Mouse (Mus musculus) hindbrain, embryonic 10.5 days (tissue): ENCODE measurements around the gene Rps11. TPM values are rescaled to one million over a fixed set of nuclear protein-coding genes. Genes with fewer than 3 reads are reported as not detected.
"Not testable (repeated sequence)": the region's sequence is repeated elsewhere in the genome, so short reads cannot be mapped to it uniquely, and the experiment has no call there.

Experiments
- DNase-seq: peaks from one replicate; pipeline ENCODE4 v3.0.0-alpha.2; 2017; ENCODE audit warnings: low spot score
- H3K27ac ChIP-seq: fragments of 300-500 bp; sonication (generic); 2 replicates; pipeline ENCODE4 v1.5.1; 2016; ENCODE audit warnings: mild to moderate bottlenecking, moderate library complexity
- H3K27me3 ChIP-seq: fragments of 300-500 bp; sonication (generic); 2 replicates; pipeline ENCODE4 v1.6.1; 2016; ENCODE audit warnings: mild to moderate bottlenecking; ENCODE audit not compliant: poor library complexity, insufficient read depth, severe bottlenecking
- H3K36me3 ChIP-seq: fragments of 300-500 bp; sonication (generic); 2 replicates; pipeline ENCODE4 v1.6.1; 2016; ENCODE audit warnings: mild to moderate bottlenecking, moderate library complexity
- H3K4me1 ChIP-seq: fragments of 300-500 bp; sonication (generic); replicated peaks from 2 replicates; pipeline ENCODE4 v1.6.1; 2016; ENCODE audit warnings: mild to moderate bottlenecking
- H3K4me3 ChIP-seq: fragments of 300-500 bp; sonication (generic); 2 replicates; pipeline ENCODE4 v1.5.1; 2016; ENCODE audit warnings: mild to moderate bottlenecking, moderate library complexity
- H3K9me3 ChIP-seq: fragments of 300-500 bp; sonication (generic); 2 replicates; pipeline ENCODE4 v1.6.1; 2016; ENCODE audit warnings: mild to moderate bottlenecking, moderate library complexity
- WGBS: fragments of 180-500 bp; shearing (Covaris S2); methylation state at CpG from one replicate; pipeline ENCODE4 v1.1.7; 2016; 5-methylcytosine and 5-hydroxymethylcytosine counted together
- polyA plus RNA-seq: library from polyadenylated mRNA; unstranded; fragments of >200 nt; fragmentation: Nextera tagmentation; extraction: Ambion mirVana; gene quantifications from 2 replicates; pipeline ENCODE4 v1.2.1, GENCODE M21; 2016

Rps11 gene
- polyA plus RNA-seq, 1 experiment from 2014 or later, result 1,526 TPM

DNA sequence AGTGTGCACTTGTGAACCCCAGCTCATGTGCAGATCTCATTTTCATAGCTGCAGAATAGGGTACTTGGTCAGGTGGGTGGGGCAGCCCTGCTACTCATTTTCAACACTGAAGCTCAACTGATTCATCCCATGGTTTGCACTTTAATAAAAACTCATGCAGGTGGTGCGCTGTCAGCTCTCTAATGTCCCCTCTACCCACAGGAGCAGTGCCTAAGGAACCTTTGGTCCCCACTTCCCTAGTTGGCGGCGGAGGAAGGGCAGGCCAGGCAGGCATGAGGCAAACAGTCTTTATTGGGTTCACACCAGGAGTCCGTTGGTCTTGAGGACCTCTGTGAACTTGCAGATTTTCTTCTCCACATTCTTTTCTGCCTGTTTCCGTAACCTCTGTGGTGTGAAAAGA is 1.4 kb upstream of the Rps11 start:
- not testable (repeated sequence) for H3K27me3 ChIP-seq, H3K9me3 ChIP-seq
- peak; percentile 35 for DNase-seq
- peak overlapping the region; percentile 90 for H3K4me3 ChIP-seq
- peak overlapping the region; percentile 99 for H3K27ac ChIP-seq
- peaks cover 71% of the 10 kb centered on the region for H3K4me1 ChIP-seq
- 67% methylated on average over 5 of the region's 5 CpGs for WGBS
- H3K36me3 ChIP-seq, result peaks cover 59% of the 10 kb centered on the region

DNA sequence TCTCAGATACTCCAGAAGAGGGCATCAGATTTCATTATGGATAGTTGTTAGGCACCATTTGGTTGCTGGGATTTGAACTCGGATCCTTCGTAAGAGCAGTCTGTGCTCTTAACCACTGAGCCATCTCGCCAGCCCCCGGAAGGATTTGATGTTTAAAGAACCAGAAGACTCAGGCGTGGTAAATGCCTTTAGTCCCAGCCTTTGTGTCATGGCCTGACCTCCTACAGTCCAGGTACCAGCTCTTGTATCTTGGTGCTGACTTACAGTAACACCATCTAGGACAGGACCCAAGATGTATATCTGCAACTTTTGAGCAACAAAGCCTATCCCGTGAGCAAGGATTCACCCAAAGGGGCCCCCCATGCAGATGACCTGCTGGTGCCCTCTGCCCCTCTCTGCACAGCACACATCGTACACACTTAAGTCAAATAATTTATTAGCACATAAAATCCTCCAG is 933 bp upstream of the Rps11 start:
- H3K4me1 ChIP-seq, result peaks cover 68% of the 10 kb centered on the region
- no peaks in the 10 kb centered on the region for H3K9me3 ChIP-seq
- WGBS, result 22% methylated on average over 7 of the region's 7 CpGs
- peaks cover 64% of the 10 kb centered on the region for H3K36me3 ChIP-seq
- H3K27ac ChIP-seq, result peak overlapping the region; percentile 99
- DNase-seq, result peak; percentile 52
- no peaks in the 10 kb centered on the region for H3K27me3 ChIP-seq
- H3K4me3 ChIP-seq, result peak overlapping the region; percentile 90

DNA sequence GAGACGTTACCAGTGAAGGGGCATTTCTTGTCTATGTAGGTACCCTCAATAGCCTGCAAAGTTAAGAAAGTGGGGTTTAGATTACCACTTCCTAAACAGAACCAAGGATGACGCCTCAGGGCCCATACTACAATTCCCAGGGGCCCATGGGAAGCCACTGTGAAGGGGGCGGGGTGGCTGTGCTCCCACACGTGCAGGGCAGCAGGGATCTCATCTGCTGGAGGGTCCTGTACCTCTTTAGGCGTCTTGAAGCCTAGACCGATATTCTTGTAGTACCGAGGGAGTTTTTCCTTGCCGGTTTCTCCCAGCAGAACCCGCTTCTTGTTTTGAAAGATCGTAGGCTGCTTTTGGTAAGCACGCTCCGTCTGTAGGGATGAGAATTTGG is 1.1 kb downstream of the Rps11 start:
- Histone ChIP-seq H3K9me3 (no peaks in the 10 kb centered on the region), H3K27me3 (no peaks in the 10 kb centered on the region), H3K36me3 (peaks cover 84% of the 10 kb centered on the region), H3K4me3 (peak overlapping the region; percentile 90), H3K4me1 (peaks cover 55% of the 10 kb centered on the region), H3K27ac (peak overlapping the region; percentile 99)
- WGBS, result 26% methylated on average over 12 of the region's 12 CpGs
- DNase-seq, result no peak

DNA sequence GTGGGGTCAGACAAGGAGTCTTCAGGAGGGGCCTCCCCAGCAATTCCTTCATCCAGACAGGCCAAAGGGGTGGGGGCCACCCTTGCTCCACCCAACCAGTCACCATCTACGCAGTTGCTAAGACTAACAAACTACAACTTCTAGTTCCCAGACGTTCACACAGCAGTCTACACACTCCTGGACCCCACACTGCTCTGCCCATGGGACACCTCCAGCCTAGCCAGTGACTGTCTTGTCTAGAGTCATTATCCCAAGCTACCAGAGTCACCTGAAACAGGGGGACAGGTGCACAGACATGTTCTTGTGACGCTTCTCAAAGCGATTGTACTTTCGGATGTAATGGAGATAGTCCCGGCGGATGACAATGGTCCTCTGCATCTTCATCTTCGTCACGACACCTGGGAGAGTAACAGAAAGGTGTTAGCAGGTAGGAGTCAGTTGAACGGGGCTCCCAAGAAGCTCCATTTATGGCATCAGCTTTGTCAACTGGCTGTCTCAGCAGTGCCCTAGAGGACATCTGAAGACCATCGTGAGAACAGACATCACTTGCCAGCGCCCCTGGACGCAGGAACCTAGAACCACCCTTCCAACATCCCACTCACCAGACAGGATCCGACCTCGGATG is 1.6 kb downstream of the Rps11 start:
- 88% methylated on average over 15 of the region's 15 CpGs for WGBS
- no peaks in the 10 kb centered on the region for H3K27me3 ChIP-seq
- peak overlapping the region; percentile 99 for H3K27ac ChIP-seq
- peak overlapping the region; percentile 90 for H3K4me3 ChIP-seq
- H3K9me3 ChIP-seq, result no peaks in the 10 kb centered on the region
- peaks cover 86% of the 10 kb centered on the region for H3K36me3 ChIP-seq
- peaks cover 60% of the 10 kb centered on the region for H3K4me1 ChIP-seq
- DNase-seq, result no peak

DNA sequence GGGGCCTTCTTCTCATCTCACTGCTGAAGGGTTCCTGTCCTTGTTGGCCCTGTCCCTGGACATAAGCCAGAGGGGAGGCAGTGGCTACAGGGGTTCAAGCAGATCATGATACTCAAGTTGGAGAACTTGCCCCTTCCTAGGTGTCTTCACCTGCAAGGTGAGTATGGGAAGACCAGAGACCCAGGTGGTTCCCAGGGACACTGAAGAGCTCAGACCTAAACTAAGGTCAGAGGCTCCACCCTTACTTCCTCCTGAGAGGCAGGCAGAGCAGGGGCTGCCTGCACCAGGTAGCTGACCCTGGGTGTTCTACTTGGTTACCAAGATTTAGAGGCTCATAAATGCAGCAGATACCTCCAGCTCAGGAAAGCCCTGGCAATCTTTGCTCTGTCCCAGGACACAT is 2.3 kb downstream of the Rps11 start:
- H3K27ac ChIP-seq, result peak overlapping the region; percentile 18; the same call in 1 of the 2 replicates
- no peak for DNase-seq
- 0 out of 2 replicates have a peak overlapping the region, but pooled peaks have one; percentile 16 for H3K4me3 ChIP-seq
- no peaks in the 10 kb centered on the region for H3K27me3 ChIP-seq
- no peaks in the 10 kb centered on the region for H3K9me3 ChIP-seq
- H3K4me1 ChIP-seq, result peaks cover 56% of the 10 kb centered on the region
- peaks cover 80% of the 10 kb centered on the region for H3K36me3 ChIP-seq

DNA sequence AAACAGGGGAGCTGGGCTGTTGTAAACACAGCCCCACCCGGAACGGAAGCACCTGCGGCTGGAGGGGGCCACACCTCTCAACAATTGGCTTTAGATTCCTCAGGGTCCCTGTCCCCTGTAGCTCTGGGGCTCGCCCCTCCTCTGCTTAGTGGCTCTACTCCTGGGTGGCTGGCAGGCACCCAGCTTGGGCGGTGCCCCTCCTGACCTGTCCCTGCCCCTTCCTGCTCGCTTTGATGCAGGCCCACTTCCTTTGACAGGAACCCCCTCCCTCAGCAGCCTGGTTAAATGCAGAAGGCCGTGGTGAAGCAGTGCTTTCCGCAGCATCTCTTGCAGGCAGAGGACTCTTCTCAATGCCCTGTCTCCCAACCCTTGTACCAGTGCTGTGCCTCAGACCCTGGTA is 2.8 kb downstream of the Rps11 start:
- Histone ChIP-seq H3K27ac (peak overlapping the region; percentile 37; the same call in 1 of the 2 replicates), H3K4me3 (peak overlapping the region; percentile 16; the same call in 1 of the 2 replicates), H3K36me3 (peaks cover 75% of the 10 kb centered on the region), H3K9me3 (no peaks in the 10 kb centered on the region), H3K4me1 (peaks cover 50% of the 10 kb centered on the region), H3K27me3 (no peaks in the 10 kb centered on the region)
- DNase-seq, result no peak
- 85% methylated on average over 8 of the region's 8 CpGs for WGBS

DNA sequence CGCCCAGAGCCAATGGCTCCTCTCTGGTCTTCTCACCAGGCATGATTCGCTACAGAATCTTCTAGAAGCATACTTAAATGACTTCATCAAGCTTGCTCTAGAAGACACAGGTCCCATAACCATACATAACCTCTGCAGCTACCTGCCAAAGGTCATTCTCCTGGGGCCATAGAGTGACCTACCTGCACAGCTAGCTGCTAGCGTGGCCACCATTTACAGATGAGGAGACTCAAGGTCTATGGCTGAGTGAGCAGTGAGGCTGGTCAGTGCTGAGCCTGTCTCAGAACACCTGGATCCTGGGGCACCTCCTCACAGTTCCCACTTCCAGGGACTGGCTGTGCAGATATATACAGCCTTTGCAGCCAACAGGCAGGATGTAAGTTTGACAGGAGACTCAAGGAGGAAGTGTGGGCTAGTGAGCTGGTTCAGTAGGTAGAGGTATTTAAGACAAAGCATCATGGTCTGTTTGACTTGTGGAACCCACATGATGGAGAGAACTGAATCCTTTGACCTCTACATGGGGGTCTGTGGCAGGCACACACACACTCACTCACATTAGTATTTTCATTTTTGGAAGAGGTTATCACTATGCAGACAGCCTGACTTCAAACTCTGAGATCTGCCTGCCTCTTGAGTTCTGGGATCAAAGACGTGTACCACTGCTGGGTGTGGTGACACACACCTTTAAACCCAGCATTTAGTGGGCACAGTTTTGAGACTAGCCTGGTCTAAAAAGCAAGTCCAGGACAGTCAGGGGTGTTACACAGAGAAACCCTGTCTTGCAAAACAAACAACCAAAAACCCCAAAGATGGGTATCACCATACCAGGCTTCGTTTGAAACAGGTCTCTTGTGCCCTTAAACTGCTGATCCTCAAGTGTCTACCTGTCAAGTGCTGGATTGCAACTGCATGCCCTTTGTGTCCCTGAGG is 4.2 kb downstream of the Rps11 start:
- no peaks in the 10 kb centered on the region for H3K27me3 ChIP-seq
- H3K9me3 ChIP-seq, result no peaks in the 10 kb centered on the region
- peaks cover 39% of the 10 kb centered on the region for H3K4me1 ChIP-seq
- no peak overlapping the region for H3K27ac ChIP-seq
- DNase-seq, result no peak
- 84% methylated on average over 5 of the region's 5 CpGs for WGBS
- no peak overlapping the region for H3K4me3 ChIP-seq
- H3K36me3 ChIP-seq, result peaks cover 61% of the 10 kb centered on the region

DNA sequence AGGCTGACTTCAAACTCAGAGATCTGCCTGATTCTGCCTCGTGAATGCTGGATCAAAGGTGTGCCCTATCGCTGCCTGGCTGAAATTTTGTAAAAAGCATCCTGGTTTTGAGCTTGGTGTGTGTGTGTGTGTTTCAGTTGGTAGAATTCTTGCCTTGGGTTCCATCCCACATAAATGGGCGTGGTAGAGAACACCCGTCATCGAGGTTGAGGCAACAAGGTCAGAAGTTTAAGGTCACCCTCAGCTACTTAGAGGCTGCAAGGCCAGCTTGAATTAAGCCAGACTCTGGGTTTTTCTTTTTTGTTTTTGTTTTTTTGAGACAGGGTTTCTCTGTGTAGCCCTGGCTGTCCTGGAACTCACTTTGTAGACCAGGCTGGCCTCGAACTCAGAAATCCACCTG is 5.9 kb downstream of the Rps11 start:
- Histone ChIP-seq H3K36me3 (peaks cover 59% of the 10 kb centered on the region), H3K4me1 (peaks cover 32% of the 10 kb centered on the region), H3K27me3 (no peaks in the 10 kb centered on the region), H3K27ac (no peak overlapping the region), H3K4me3 (no peak overlapping the region), H3K9me3 (no peaks in the 10 kb centered on the region)
- no peak for DNase-seq
- 90% methylated on average over 6 of the region's 6 CpGs for WGBS

DNA sequence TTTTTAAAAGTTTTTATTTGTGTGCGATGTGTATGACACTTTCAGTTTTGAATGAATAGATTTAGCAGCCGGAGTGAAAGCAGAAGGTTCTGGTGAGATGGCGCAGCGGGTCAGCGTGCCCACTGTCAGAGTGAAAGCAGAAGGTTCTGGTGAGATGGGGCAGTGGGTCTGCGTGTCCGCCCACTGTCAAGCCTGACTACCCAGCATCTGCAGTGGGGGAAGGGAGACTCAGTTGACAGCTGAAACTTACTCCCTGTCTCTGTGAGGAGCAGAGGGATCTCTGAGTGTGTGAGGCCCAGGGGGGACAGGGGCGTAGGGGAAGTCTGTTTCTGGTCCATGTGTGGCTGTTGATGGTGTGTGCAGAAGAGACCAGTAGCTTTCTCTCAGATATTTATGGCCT is 6.7 kb downstream of the Rps11 start:
- Histone ChIP-seq H3K4me3 (no peak overlapping the region), H3K27me3 (no peaks in the 10 kb centered on the region), H3K27ac (no peak overlapping the region), H3K9me3 (no peaks in the 10 kb centered on the region), H3K36me3 (peaks cover 51% of the 10 kb centered on the region), H3K4me1 (peaks cover 24% of the 10 kb centered on the region)
- 75% methylated on average over 8 of the region's 8 CpGs for WGBS
- DNase-seq, result no peak

DNA sequence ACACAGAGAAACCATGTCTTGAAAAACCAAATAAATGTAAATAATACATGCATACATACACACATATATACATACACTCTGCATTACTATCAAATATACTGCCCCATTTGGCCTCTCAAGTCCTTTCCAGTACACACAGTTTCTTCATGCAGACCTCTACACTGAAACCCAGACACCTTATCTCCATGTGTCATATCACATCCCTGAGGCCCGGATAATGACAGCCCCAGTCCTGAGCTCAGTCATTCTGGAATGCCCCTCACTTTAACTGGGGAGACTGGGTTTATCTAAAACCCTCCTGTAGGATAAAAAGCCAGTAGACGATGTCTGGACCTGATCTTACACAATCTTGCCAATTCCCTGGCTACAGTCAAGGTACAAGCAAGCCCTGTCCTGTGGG is 10.8 kb downstream of the Rps11 start:
- peaks cover 10% of the 10 kb centered on the region for H3K36me3 ChIP-seq
- H3K27me3 ChIP-seq, result no peaks in the 10 kb centered on the region
- no peak overlapping the region for H3K27ac ChIP-seq
- 0 out of 2 replicates have a peak, but pooled peaks cover 10% of the 10 kb centered on the region for H3K4me1 ChIP-seq
- H3K9me3 ChIP-seq, result no peaks in the 10 kb centered on the region
- H3K4me3 ChIP-seq, result no peak overlapping the region
- DNase-seq, result no peak
- WGBS, result 83% methylated on average over 2 of the region's 2 CpGs

DNA sequence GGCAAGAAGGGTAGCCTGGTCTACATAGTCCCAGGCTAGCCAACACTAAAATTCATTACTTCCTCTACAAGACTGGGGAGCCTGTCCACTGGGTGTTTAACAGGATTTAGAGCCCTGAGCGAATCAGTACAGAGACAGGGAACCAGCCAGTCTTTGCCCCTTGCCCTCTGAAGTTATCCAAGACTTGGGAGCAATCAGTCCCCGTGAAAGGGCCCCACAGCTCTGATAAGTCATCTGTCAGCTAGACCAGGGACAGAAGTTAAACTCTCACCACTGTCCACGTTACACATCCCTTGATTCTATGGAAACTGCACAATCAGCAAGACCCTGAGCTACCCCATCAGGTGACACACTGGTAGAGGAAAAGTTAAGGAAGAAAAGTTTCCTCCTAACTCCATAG is 11.7 kb downstream of the Rps11 start:
- Histone ChIP-seq H3K9me3 (no peaks in the 10 kb centered on the region), H3K4me1 (0 out of 2 replicates have a peak, but pooled peaks cover 3% of the 10 kb centered on the region), H3K36me3 (peaks cover under 1% of the 10 kb centered on the region; the same call in 1 of the 2 replicates), H3K4me3 (no peak overlapping the region), H3K27ac (no peak overlapping the region), H3K27me3 (no peaks in the 10 kb centered on the region)
- DNase-seq, result no peak
- 73% methylated on average over 3 of the region's 3 CpGs for WGBS

DNA sequence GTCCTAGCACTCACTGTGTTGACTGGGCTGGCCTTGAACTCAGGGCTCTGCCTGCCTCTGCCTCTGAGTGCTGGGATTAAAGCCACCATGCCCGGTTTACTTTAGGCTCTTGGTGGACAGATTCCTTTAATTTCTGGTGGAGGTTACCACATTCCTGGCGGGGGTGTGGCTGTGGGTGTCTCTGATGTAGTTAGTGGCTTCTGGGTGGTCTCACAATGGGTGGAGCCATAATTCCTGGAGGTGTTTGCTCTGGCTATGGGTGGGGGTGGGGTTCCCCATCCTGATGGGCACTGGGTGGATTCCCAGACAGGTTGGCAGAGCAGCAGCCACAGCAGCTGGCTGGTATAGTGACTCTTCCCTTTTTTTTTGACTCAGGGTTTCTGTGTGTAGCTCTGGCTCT is 12.3 kb downstream of the Rps11 start:
- Histone ChIP-seq H3K27me3 (no peaks in the 10 kb centered on the region), H3K27ac (no peak overlapping the region), H3K9me3 (no peaks in the 10 kb centered on the region), H3K4me1 (peaks cover 7% of the 10 kb centered on the region), H3K4me3 (no peak overlapping the region), H3K36me3 (no peaks in the 10 kb centered on the region)
- no peak for DNase-seq
- 73% methylated on average over 2 of the region's 2 CpGs for WGBS

DNA sequence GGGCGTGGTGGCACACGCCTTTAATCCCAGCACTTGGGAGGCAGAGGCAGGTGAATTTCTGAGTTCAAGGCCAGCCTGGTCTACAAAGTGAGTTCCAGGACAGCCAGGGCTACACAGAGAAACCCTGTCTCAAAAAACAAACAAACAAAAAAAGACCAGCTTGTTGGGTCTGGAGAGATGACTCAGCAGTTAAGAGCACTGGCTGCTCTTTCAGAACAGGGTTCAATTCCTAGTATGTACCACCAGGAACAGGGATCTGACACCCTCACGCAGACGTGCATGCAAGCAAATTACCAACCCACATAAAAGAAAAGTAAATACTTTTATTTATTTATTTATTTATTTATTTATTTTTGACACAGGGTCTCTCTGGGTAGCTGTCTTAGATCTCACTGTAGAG is 14.2 kb downstream of the Rps11 start:
- DNase-seq, H3K36me3 ChIP-seq: not testable (repeated sequence)
- WGBS, result 89% methylated on average over 4 of the region's 4 CpGs

More for the DNA sequence above, 14.2 kb downstream of the Rps11 start:
- H3K27ac ChIP-seq, H3K4me3 ChIP-seq, H3K27me3 ChIP-seq, H3K9me3 ChIP-seq: not testable (repeated sequence)
- peaks cover 20% of the 10 kb centered on the region for H3K4me1 ChIP-seq
